Comparison of ENCODE assay signal across 16 mouse cellular contexts in the genomic region with DNA sequence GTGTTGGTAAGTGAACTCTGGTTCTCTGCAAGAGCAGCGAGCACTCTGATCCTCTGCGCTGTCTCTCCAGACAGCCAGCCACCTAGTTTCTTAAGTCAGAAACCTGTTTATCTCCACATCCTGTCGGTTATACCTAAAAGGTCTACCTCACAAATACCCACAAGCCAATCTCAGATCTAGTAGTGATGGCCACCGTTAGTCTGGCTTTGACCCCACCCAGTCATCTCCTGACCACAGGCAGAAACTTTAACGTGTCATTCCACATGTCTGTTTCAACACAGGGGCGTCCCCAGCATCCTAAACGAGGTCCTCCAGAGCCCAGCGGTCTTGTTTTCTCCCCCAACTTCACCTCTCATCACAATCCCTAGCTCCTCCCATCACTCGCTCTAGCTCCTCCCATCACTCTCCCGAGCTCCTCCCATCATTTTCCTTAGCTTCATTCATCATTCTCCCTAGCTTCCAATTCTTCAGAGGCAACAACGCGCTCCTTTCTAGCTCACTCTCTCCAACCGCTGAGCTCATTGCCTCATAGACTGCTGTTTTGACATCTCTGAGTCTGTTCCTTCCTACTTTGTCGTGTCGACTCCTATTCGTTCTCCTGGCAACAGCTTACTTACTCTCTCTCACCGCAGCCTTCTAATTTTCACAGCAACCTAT. TPM values are rescaled to one million over a fixed set of nuclear protein-coding genes. Genes with fewer than 3 reads are reported as not detected.
A peak's percentile ranks its signal among the peaks of the same experiment; 100 is the strongest.
DNase-seq lines count a peak whose midpoint lies in the region; ATAC-seq lines count a peak whose summit lies in the region.
"Had no signal": no experiment of that assay in that cellular context is flagged by ENCODE, and none has a peak within 500 bp of the region (broad histone marks: within the 10 kb centered on the region; RNA-seq: fewer than 3 reads in every experiment).

No protein-coding gene starts in this region.

- peak; percentile 78 for ATAC-seq in granulocyte monocyte progenitor cell, adult 5-6 weeks (replicated peaks; ENCODE audit: poor library complexity, severe bottlenecking)
- ATAC-seq: forebrain, embryonic 13.5 days; hindbrain, postnatal 0 days had no signal

- peak; percentile 87 for DNase-seq in 416B (ENCODE audit: low read depth)
- peak; percentile 62 for DNase-seq in CD4-positive, CD25-positive, alpha-beta regulatory T cell, adult 2 months (ENCODE audit: low read depth, low spot score)
- DNase-seq in naive thymus-derived CD4-positive, alpha-beta T cell, adult 2 months (ENCODE audit: low read depth), result peak; percentile 69
- no peak for DNase-seq in retina, postnatal 1 day
- DNase-seq in layer of hippocampus, adult 8-10 months (ENCODE audit: low spot score in 2 of 2), result no peak
- no peak for DNase-seq in right cerebral cortex, postnatal 4 days
- DNase-seq in frontal cortex, adult 2 months (ENCODE audit: extremely low spot score in 1 of 2, low spot score in 1 of 2), result no peak
- DNase-seq: adrenal gland, postnatal 36 days; cerebellum, postnatal 14 days; heart, adult 18-20 months; kidney, adult 8-10 months; kidney, postnatal 25 days; lung, postnatal 14 days had no signal

RNA-seq across cellular contexts. Expression of a gene that starts 22.0 kb away (rescaled TPM):
- total RNA-seq in granulocyte monocyte progenitor cell, adult 5-6 weeks (2014; fragmentation: Nextera tagmentation), result 151 and 195 TPM in 2 replicates
- total RNA-seq in granulocyte monocyte progenitor cell, adult 5-6 weeks (2017), result 178 and 196 TPM in 2 replicates
- total RNA-seq in layer of hippocampus, adult 8-10 months (2022), result 1 to 10 TPM; 2.8 to 6.0 (median 5.6) TPM
- polyA plus RNA-seq in frontal cortex, adult 2 months (2012; rRNA removed), result 13.0 and 16.4 TPM in 2 replicates

Comparison
In these comparisons a context has a peak if more than half of its experiments do, and no peak if none do; other contexts are left out.
1. DNase-seq: peak in 416B (single experiment), CD4-positive, CD25-positive, alpha-beta regulatory T cell, adult 2 months (single experiment) and naive thymus-derived CD4-positive, alpha-beta T cell, adult 2 months (single experiment); none in retina, postnatal 1 day (single experiment), layer of hippocampus, adult 8-10 months (0 of 2), right cerebral cortex, postnatal 4 days (single experiment) and frontal cortex, adult 2 months (0 of 2).
2. RNA of a gene that starts 22.0 kb away (total RNA-seq): 151 to 196 TPM in granulocyte monocyte progenitor cell, adult 5-6 weeks; 2.8 to 6.0 TPM in layer of hippocampus, adult 8-10 months; every median in the first group is over 10 times any median in the second.